Mouse (Mus musculus): ENCODE results near the gene Trp73. TPM values are rescaled to one million over a fixed set of nuclear protein-coding genes. Genes with fewer than 3 reads are reported as not detected.

Gene Trp73
- polyA plus RNA-seq, 1 experiment from 2014 or later, result 1.5 TPM

GRCm38 (mm10) chr4:154140213-154141008 lies 403 bp upstream of the Trp73 start:
- peak overlapping the region; percentile 94 for H3K4me2 ChIP-seq
- H3K4me3 ChIP-seq, result peak overlapping the region; percentile 97

GRCm38 (mm10) chr4:154139671-154140181 lies 282 bp downstream of the Trp73 start:
- peaks cover 61% of the 10 kb centered on the region for H3K27me3 ChIP-seq (replicated peaks)

More at GRCm38 (mm10) chr4:154140213-154141008, 403 bp upstream of the Trp73 start:
- Histone ChIP-seq H3K9ac (peak overlapping the region; percentile 36), H3K36me3 (replicated peaks) (no peaks in the 10 kb centered on the region), H3K4me1 (peaks cover 36% of the 10 kb centered on the region), H3K27me3 (replicated peaks) (peaks cover 58% of the 10 kb centered on the region), H3K27ac (no peak overlapping the region), H3K9me3 (no peaks in the 10 kb centered on the region)
- under 1% methylated on average over 46 of the region's 46 CpGs for WGBS
- ATAC-seq (replicated peaks), result no peak

GRCm38 (mm10) chr4:154137139-154137538 lies 2.9 kb downstream of the Trp73 start:
- Histone ChIP-seq H3K27ac (no peak overlapping the region), H3K9ac (no peak overlapping the region), H3K36me3 (replicated peaks) (no peaks in the 10 kb centered on the region), H3K4me3 (no peak overlapping the region), H3K27me3 (replicated peaks) (peaks cover 61% of the 10 kb centered on the region), H3K9me3 (no peaks in the 10 kb centered on the region), H3K4me1 (peaks cover 27% of the 10 kb centered on the region), H3K4me2 (no peak overlapping the region)
- ATAC-seq (replicated peaks), result no peak
- 65% methylated on average over 5 of the region's 5 CpGs for WGBS

More at GRCm38 (mm10) chr4:154139671-154140181, 282 bp downstream of the Trp73 start:
- WGBS, result under 1% methylated on average over 56 of the region's 59 CpGs
- Histone ChIP-seq H3K4me3 (peak overlapping the region; percentile 43), H3K4me2 (peak overlapping the region; percentile 94), H3K9ac (peak overlapping the region; percentile 36), H3K4me1 (peaks cover 36% of the 10 kb centered on the region), H3K9me3 (no peaks in the 10 kb centered on the region), H3K27ac (no peak overlapping the region), H3K36me3 (replicated peaks) (no peaks in the 10 kb centered on the region)
- ATAC-seq (replicated peaks), result no peak

- H3K36me3 ChIP-seq (replicated peaks), result no peaks in the 10 kb centered on the region
- peaks cover 6% of the 10 kb centered on the region for H3K4me1 ChIP-seq
- no peak for ATAC-seq (replicated peaks)
- no peak overlapping the region for H3K9ac ChIP-seq
- H3K9me3 ChIP-seq, result no peaks in the 10 kb centered on the region
- H3K27ac ChIP-seq, result no peak overlapping the region
- 70% methylated on average over 4 of the region's 4 CpGs for WGBS
- peaks cover 46% of the 10 kb centered on the region for H3K27me3 ChIP-seq (replicated peaks)
- no peak overlapping the region for H3K4me2 ChIP-seq
- H3K4me3 ChIP-seq, result no peak overlapping the region
Observed at GRCm38 (mm10) chr4:154134803-154135202, 5.2 kb downstream of the Trp73 start.

GRCm38 (mm10) chr4:154131894-154132293 lies 8.1 kb downstream of the Trp73 start:
- Histone ChIP-seq H3K4me3 (no peak overlapping the region), H3K9ac (no peak overlapping the region), H3K27me3 (replicated peaks) (peaks cover 17% of the 10 kb centered on the region), H3K4me2 (no peak overlapping the region), H3K4me1 (no peaks in the 10 kb centered on the region), H3K36me3 (replicated peaks) (no peaks in the 10 kb centered on the region), H3K9me3 (no peaks in the 10 kb centered on the region), H3K27ac (no peak overlapping the region)
- no peak for ATAC-seq (replicated peaks)
- whole genome bisulfite sequencing, result 82% methylated on average over 4 of the region's 4 CpGs

GRCm38 (mm10) chr4:154129950-154130349 lies 10.1 kb downstream of the Trp73 start:
- no peak for ATAC-seq (replicated peaks)
- no peak overlapping the region for H3K27ac ChIP-seq
- no peaks in the 10 kb centered on the region for H3K36me3 ChIP-seq (replicated peaks)
- H3K9me3 ChIP-seq, result no peaks in the 10 kb centered on the region
- no peak overlapping the region for H3K4me3 ChIP-seq
- H3K9ac ChIP-seq, result no peak overlapping the region
- H3K4me1 ChIP-seq, result no peaks in the 10 kb centered on the region
- H3K27me3 ChIP-seq (replicated peaks), result no peaks in the 10 kb centered on the region; the same call in 1 of the 2 replicates
- H3K4me2 ChIP-seq, result no peak overlapping the region

- Histone ChIP-seq H3K27ac (no peak overlapping the region), H3K36me3 (replicated peaks) (no peaks in the 10 kb centered on the region), H3K9ac (no peak overlapping the region), H3K9me3 (no peaks in the 10 kb centered on the region), H3K4me3 (no peak overlapping the region), H3K27me3 (replicated peaks) (no peaks in the 10 kb centered on the region), H3K4me2 (no peak overlapping the region), H3K4me1 (no peaks in the 10 kb centered on the region)
- WGBS, result 75% methylated on average over 3 of the region's 3 CpGs
- no peak for ATAC-seq (replicated peaks)
Observed at GRCm38 (mm10) chr4:154127273-154127672, 12.7 kb downstream of the Trp73 start.

- Histone ChIP-seq H3K4me2 (no peak overlapping the region), H3K4me1 (no peaks in the 10 kb centered on the region), H3K27ac (no peak overlapping the region), H3K36me3 (replicated peaks) (no peaks in the 10 kb centered on the region), H3K27me3 (replicated peaks) (no peaks in the 10 kb centered on the region), H3K9me3 (no peaks in the 10 kb centered on the region), H3K9ac (no peak overlapping the region), H3K4me3 (no peak overlapping the region)
- ATAC-seq (replicated peaks), result no peak
- WGBS, result 83% methylated on average over 5 of the region's 5 CpGs
Observed at GRCm38 (mm10) chr4:154125202-154125601, 14.8 kb downstream of the Trp73 start.

- no peaks in the 10 kb centered on the region for H3K27me3 ChIP-seq (replicated peaks)
- H3K9ac ChIP-seq, result no peak overlapping the region
- ATAC-seq (replicated peaks), result no peak
- H3K9me3 ChIP-seq, result no peaks in the 10 kb centered on the region
- WGBS, result 84% methylated on average over 6 of the region's 6 CpGs
- H3K36me3 ChIP-seq (replicated peaks), result no peaks in the 10 kb centered on the region
- no peaks in the 10 kb centered on the region for H3K4me1 ChIP-seq
- H3K4me3 ChIP-seq, result no peak overlapping the region
- H3K4me2 ChIP-seq, result no peak overlapping the region
- no peak overlapping the region for H3K27ac ChIP-seq
Observed at GRCm38 (mm10) chr4:154123553-154123952, 16.5 kb downstream of the Trp73 start.

GRCm38 (mm10) chr4:154122374-154122773 lies 17.6 kb downstream of the Trp73 start:
- Histone ChIP-seq H3K36me3 (replicated peaks) (no peaks in the 10 kb centered on the region), H3K9me3 (no peaks in the 10 kb centered on the region), H3K4me3 (no peak overlapping the region), H3K4me2 (no peak overlapping the region), H3K9ac (no peak overlapping the region), H3K27me3 (replicated peaks) (no peaks in the 10 kb centered on the region), H3K4me1 (no peaks in the 10 kb centered on the region), H3K27ac (no peak overlapping the region)
- ATAC-seq (replicated peaks), result no peak
- WGBS, result 70% methylated on average over 7 of the region's 7 CpGs

- Histone ChIP-seq H3K4me2 (no peak overlapping the region), H3K27ac (no peak overlapping the region), H3K36me3 (replicated peaks) (no peaks in the 10 kb centered on the region), H3K9me3 (no peaks in the 10 kb centered on the region), H3K9ac (no peak overlapping the region), H3K4me3 (no peak overlapping the region), H3K4me1 (no peaks in the 10 kb centered on the region), H3K27me3 (replicated peaks) (no peaks in the 10 kb centered on the region)
- WGBS, result 76% methylated on average over 11 of the region's 11 CpGs
- no peak for ATAC-seq (replicated peaks)
Observed at GRCm38 (mm10) chr4:154121800-154122199, 18.2 kb downstream of the Trp73 start.

GRCm38 (mm10) chr4:154119208-154119607 lies 20.8 kb downstream of the Trp73 start:
- no peaks in the 10 kb centered on the region for H3K27me3 ChIP-seq (replicated peaks)
- no peak overlapping the region for H3K4me3 ChIP-seq
- no peak overlapping the region for H3K27ac ChIP-seq
- H3K36me3 ChIP-seq (replicated peaks), result no peaks in the 10 kb centered on the region
- no peak overlapping the region for H3K9ac ChIP-seq
- ATAC-seq (replicated peaks), result no peak
- no peaks in the 10 kb centered on the region for H3K9me3 ChIP-seq
- H3K4me2 ChIP-seq, result no peak overlapping the region
- WGBS, result 85% methylated on average over 9 of the region's 9 CpGs
- H3K4me1 ChIP-seq, result no peaks in the 10 kb centered on the region

- H3K9ac ChIP-seq, result no peak overlapping the region
- WGBS, result 65% methylated on average over 9 of the region's 9 CpGs
- no peaks in the 10 kb centered on the region for H3K4me1 ChIP-seq
- H3K36me3 ChIP-seq (replicated peaks), result no peaks in the 10 kb centered on the region
- ATAC-seq (replicated peaks), result no peak
- no peaks in the 10 kb centered on the region for H3K9me3 ChIP-seq
- H3K4me2 ChIP-seq, result no peak overlapping the region
- H3K4me3 ChIP-seq, result no peak overlapping the region
- H3K27me3 ChIP-seq (replicated peaks), result no peaks in the 10 kb centered on the region
- H3K27ac ChIP-seq, result no peak overlapping the region
Observed at GRCm38 (mm10) chr4:154118782-154119181, 21.2 kb downstream of the Trp73 start.

Data from midbrain, embryonic 15.5 days (tissue).